Mouse (Mus musculus) liver, postnatal 0 days (tissue): ENCODE results near the gene 6030468B19Rik.

ENCODE experiments used
- CTCF ChIP-seq: sonication (generic); IDR thresholded peaks from 2 replicates; pipeline ENCODE4 v1.5.1; 2016; ENCODE audit warnings: antibody characterized with exemption, low read depth
- EP300 ChIP-seq: IDR thresholded peaks from 2 replicates; pipeline ENCODE4 v1.6.1; 2016; ENCODE audit warnings: antibody characterized with exemption, low read depth, mild to moderate bottlenecking

- TF ChIP-seq CTCF = no peak
- no peak for TF ChIP-seq EP300
Observed at GRCm38 (mm10) chr11:117774925-117775324, 22.5 kb upstream of the 6030468B19Rik start.
